Mouse (Mus musculus): ENCODE results near the gene Zfp503. TPM values are rescaled to one million over a fixed set of nuclear protein-coding genes. Genes with fewer than 3 reads are reported as not detected.

Zfp503 gene
- total and polyA plus RNA-seq, 3 experiments: not detected

- Histone ChIP-seq H3K27ac (ENCODE audit: insufficient read depth, low read depth) (no peak overlapping the region), H3K4me3 (replicated peaks in 1 of 3; ENCODE audit: low read depth in 2 of 3, low read length in 2 of 3, poor library complexity in 1 of 3) (no peak overlapping the region), H3K79me2 (replicated peaks; ENCODE audit: control insufficient read depth, extremely low read depth, insufficient read depth, poor library complexity, severe bottlenecking) (no peaks in the 10 kb centered on the region), H3K27me3 (replicated peaks) (no peaks in the 10 kb centered on the region), H3K4me1 (ENCODE audit: control insufficient read depth in 1 of 2, insufficient read depth in 2 of 2) (no peaks in the 10 kb centered on the region), H3K36me3 (replicated peaks in 1 of 2; ENCODE audit: control insufficient read depth in 1 of 2, insufficient read depth in 1 of 2, low read length in 1 of 2) (no peaks in the 10 kb centered on the region), H3K9ac (ENCODE audit: insufficient read depth, low read depth) (no peak overlapping the region), H3K9me3 (replicated peaks; ENCODE audit: low read length) (peaks cover 44% of the 10 kb centered on the region), H3K4me2 (ENCODE audit: insufficient read depth, low read depth, poor library complexity, severe bottlenecking) (peak overlapping the region; percentile 16; the same call in 1 of the 2 replicates)
- dilution Hi-C loops (cut with MboI; ENCODE audit: extremely low pct_ligation_motif_present, extremely low pct_unique_long_range_greater_than_20kb, low sequenced_read_pairs) (no loop called here), in situ Hi-C loops (cut with MboI; ENCODE audit: low pct_ligation_motif_present, low pct_unique_long_range_greater_than_20kb, low sequenced_read_pairs) (no loop called here)
- no peak for DNase-seq (ENCODE audit: extremely low read depth)
- no peak for TF ChIP-seq JUN (IDR thresholded peaks at IDR 0.05; ENCODE audit: insufficient read depth, low read depth, low read length)
- TF ChIP-seq IRF4 (IDR thresholded peaks at IDR 0.05; ENCODE audit: low read depth, low read length): peak; percentile 29; the same call in 1 of the 2 replicates
- no peak for TF ChIP-seq KAT2A (IDR thresholded peaks at IDR 0.05; ENCODE audit: insufficient replicate concordance, low read length)
- no peak for TF ChIP-seq POLR2A (IDR thresholded peaks at IDR 0.05; ENCODE audit: low read depth, low read length)
These were observed 6.0 kb downstream of the Zfp503 start for GRCm38 (mm10) chr14:21983311-21983949.

DNA sequence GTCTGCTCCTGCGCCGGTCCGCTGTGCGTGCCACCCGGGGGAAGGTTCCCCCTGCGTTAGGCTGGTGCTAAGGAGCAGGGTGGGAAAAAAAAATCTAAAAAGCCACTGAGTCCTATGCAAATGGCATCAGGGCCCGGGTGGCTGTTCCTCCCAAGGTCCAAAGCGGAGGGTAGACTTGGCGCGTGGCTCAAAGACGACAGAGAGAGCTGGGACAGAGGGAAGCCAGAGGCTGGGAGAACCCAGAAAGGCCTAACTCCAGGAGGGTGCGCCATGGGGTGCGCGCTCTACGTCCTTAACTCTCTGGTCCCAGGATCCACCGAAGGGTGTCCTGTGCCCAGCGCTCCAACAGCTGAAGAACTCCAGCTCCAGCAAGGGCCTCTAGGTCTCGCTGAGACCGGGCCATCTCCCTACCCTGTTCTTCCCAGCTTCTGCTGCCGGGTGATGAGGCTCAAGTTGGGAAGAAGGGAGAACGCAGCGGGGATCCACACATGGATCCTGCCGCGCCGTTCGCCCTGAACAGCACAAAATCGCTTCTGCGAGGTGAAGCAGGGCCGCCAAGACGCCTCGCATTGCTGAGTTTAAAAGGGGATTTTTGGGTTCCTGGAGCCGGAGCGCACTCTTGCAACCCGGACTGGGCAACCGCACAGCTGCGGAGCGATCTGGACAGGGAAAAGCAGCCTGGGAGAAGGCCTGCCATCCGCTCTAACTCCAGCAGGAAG lies 6.7 kb downstream of the Zfp503 start:
- DNase-seq (ENCODE audit: extremely low read depth): no peak
- TF ChIP-seq USF2 (conservative IDR thresholded peaks at IDR 0.05; ENCODE audit: low read depth, low read length) (no peak), PAX5 (IDR thresholded peaks at IDR 0.05; ENCODE audit: low read length) (no peak), NELFE (IDR thresholded peaks at IDR 0.05; ENCODE audit: low read depth, low read length) (no peak), MAFK (IDR thresholded peaks at IDR 0.05; ENCODE audit: insufficient replicate concordance, low read length) (no peak), RAD21 (IDR thresholded peaks at IDR 0.05; ENCODE audit: low read depth, low read length) (no peak), CHD1 (IDR thresholded peaks at IDR 0.05; ENCODE audit: low read depth, low read length) (no peak)
- in situ Hi-C loops (cut with MboI; ENCODE audit: low pct_ligation_motif_present, low pct_unique_long_range_greater_than_20kb, low sequenced_read_pairs) (no loop called here), dilution Hi-C loops (cut with MboI; ENCODE audit: extremely low pct_ligation_motif_present, extremely low pct_unique_long_range_greater_than_20kb, low sequenced_read_pairs) (no loop called here)
- no peaks in the 10 kb centered on the region for H3K79me2 ChIP-seq (replicated peaks; ENCODE audit: control insufficient read depth, extremely low read depth, insufficient read depth, poor library complexity, severe bottlenecking)
- no peak overlapping the region for H3K4me3 ChIP-seq (replicated peaks in 1 of 3; ENCODE audit: low read depth in 2 of 3, low read length in 2 of 3, poor library complexity in 1 of 3)
- 0 out of 2 replicates have a peak overlapping the region, but pooled peaks have one; percentile 16 for H3K4me2 ChIP-seq (ENCODE audit: insufficient read depth, low read depth, poor library complexity, severe bottlenecking)
- no peak overlapping the region for H3K9ac ChIP-seq (ENCODE audit: insufficient read depth, low read depth)
- H3K4me1 ChIP-seq (ENCODE audit: control insufficient read depth in 1 of 2, insufficient read depth in 2 of 2): no peaks in the 10 kb centered on the region
- no peaks in the 10 kb centered on the region for H3K27me3 ChIP-seq (replicated peaks)
- peaks cover 38% of the 10 kb centered on the region for H3K9me3 ChIP-seq (replicated peaks; ENCODE audit: low read length)
- H3K36me3 ChIP-seq (replicated peaks in 1 of 2; ENCODE audit: control insufficient read depth in 1 of 2, insufficient read depth in 1 of 2, low read length in 1 of 2): no peaks in the 10 kb centered on the region
- H3K27ac ChIP-seq (ENCODE audit: insufficient read depth, low read depth): no peak overlapping the region

DNA sequence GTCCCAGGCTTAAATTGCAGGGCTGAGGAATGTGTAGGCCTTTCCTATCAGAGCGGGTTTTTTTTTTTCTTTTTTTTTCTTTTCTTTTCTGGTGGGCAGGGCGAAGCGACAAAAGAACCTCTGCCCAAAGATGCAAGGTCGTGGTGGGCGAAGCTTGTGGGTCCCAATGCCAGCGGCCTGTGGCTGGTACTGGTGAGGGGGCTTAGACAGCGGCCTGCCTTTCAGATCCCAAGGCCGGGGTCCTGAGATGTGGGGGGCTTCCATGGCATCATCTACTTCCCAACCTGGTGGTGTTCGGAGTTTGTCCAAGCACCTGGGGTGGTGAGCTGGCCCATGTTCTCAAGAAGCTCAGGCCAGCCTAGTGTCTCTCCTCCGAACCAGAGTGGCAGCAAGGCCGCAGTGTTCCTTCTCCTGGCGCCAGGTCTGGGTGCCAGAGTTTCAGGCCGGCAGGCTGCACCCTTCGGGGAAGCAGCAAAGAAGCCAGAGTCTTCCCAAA lies 7.3 kb downstream of the Zfp503 start:
- Histone ChIP-seq H3K4me2 (ENCODE audit: insufficient read depth, low read depth, poor library complexity, severe bottlenecking) (no peak overlapping the region), H3K27me3 (replicated peaks) (no peaks in the 10 kb centered on the region), H3K36me3 (replicated peaks in 1 of 2; ENCODE audit: control insufficient read depth in 1 of 2, insufficient read depth in 1 of 2, low read length in 1 of 2) (no peaks in the 10 kb centered on the region), H3K9me3 (replicated peaks; ENCODE audit: low read length) (peaks cover 33% of the 10 kb centered on the region), H3K4me1 (ENCODE audit: control insufficient read depth in 1 of 2, insufficient read depth in 2 of 2) (no peaks in the 10 kb centered on the region), H3K4me3 (replicated peaks in 1 of 3; ENCODE audit: low read depth in 2 of 3, low read length in 2 of 3, poor library complexity in 1 of 3) (no peak overlapping the region), H3K9ac (ENCODE audit: insufficient read depth, low read depth) (no peak overlapping the region), H3K27ac (ENCODE audit: insufficient read depth, low read depth) (no peak overlapping the region), H3K79me2 (replicated peaks; ENCODE audit: control insufficient read depth, extremely low read depth, insufficient read depth, poor library complexity, severe bottlenecking) (no peaks in the 10 kb centered on the region)
- TF ChIP-seq MEF2A (IDR thresholded peaks at IDR 0.05; ENCODE audit: borderline replicate concordance, low read depth, low read length) (no peak), RAD21 (IDR thresholded peaks at IDR 0.05; ENCODE audit: low read depth, low read length) (no peak), POLR2AphosphoS2 (IDR thresholded peaks at IDR 0.05; ENCODE audit: low read depth, low read length) (no peak), POLR2A (IDR thresholded peaks at IDR 0.05; ENCODE audit: low read depth, low read length) (no peak), USF2 (conservative IDR thresholded peaks at IDR 0.05; ENCODE audit: low read depth, low read length) (no peak), MAFK (IDR thresholded peaks at IDR 0.05; ENCODE audit: insufficient replicate concordance, low read length) (no peak), SMC3 (IDR thresholded peaks at IDR 0.05; ENCODE audit: low read depth, low read length) (no peak), MAZ (IDR thresholded peaks at IDR 0.05; ENCODE audit: low read depth, low read length) (no peak), JUN (IDR thresholded peaks at IDR 0.05; ENCODE audit: insufficient read depth, low read depth, low read length) (no peak), PAX5 (IDR thresholded peaks at IDR 0.05; ENCODE audit: low read length) (no peak)
- dilution Hi-C loops (cut with MboI; ENCODE audit: extremely low pct_ligation_motif_present, extremely low pct_unique_long_range_greater_than_20kb, low sequenced_read_pairs): no loop called here
- no peak for DNase-seq (ENCODE audit: extremely low read depth)
- in situ Hi-C loops (cut with MboI; ENCODE audit: low pct_ligation_motif_present, low pct_unique_long_range_greater_than_20kb, low sequenced_read_pairs): no loop called here
